Mouse (Mus musculus) lung, embryonic 16.5 days (tissue): ENCODE data around the gene Ankrd33b. TPM values are rescaled to one million over a fixed set of nuclear protein-coding genes. Genes with fewer than 3 reads are reported as not detected.

ENCODE experiments used
- ATAC-seq: fragments of 200-750 bp; cut with Nextera tagmentation; 2 replicates; pipeline ENCODE4 v1.8.0; 2017; ENCODE audit warnings: low read depth, mild to moderate bottlenecking, moderate library complexity
- H3K27ac ChIP-seq: fragments of 300-500 bp; sonication (generic); 2 replicates; pipeline ENCODE4 v1.5.1; 2014; ENCODE audit warnings: mild to moderate bottlenecking, control low read depth, low read length
- H3K27me3 ChIP-seq: fragments of 300-500 bp; sonication (generic); 2 replicates; pipeline ENCODE4 v1.6.1; 2014; ENCODE audit warnings: low read depth, low read length, mixed read lengths; ENCODE audit not compliant: control insufficient read depth, insufficient read depth
- H3K36me3 ChIP-seq: fragments of 300-500 bp; sonication (generic); 2 replicates; pipeline ENCODE4 v1.6.1; 2014; ENCODE audit warnings: low read length; ENCODE audit not compliant: control insufficient read depth, insufficient read depth
- H3K4me1 ChIP-seq: fragments of 300-500 bp; sonication (generic); replicated peaks from 2 replicates; pipeline ENCODE4 v1.6.1; 2014; ENCODE audit warnings: low read length, mixed read lengths; ENCODE audit not compliant: control insufficient read depth, insufficient read depth
- H3K4me2 ChIP-seq: fragments of 300-500 bp; sonication (generic); 2 replicates; pipeline ENCODE4 v1.6.1; 2014; ENCODE audit warnings: low read depth, low read length, control low read depth
- H3K4me3 ChIP-seq: fragments of 300-500 bp; sonication (generic); 2 replicates; pipeline ENCODE4 v1.5.1; 2014; ENCODE audit warnings: mild to moderate bottlenecking, low read length, control low read depth
- H3K9ac ChIP-seq: fragments of 300-500 bp; sonication (generic); 2 replicates; pipeline ENCODE4 v1.6.1; 2014; ENCODE audit warnings: low read length, control low read depth
- H3K9me3 ChIP-seq: fragments of 300-500 bp; sonication (generic); 2 replicates; pipeline ENCODE4 v1.6.1; 2016; ENCODE audit warnings: low read length; ENCODE audit not compliant: control insufficient read depth
- WGBS: fragments of 180-500 bp; shearing (Covaris S2); extraction: QIAGEN DNeasy Blood & Tissue Kit; methylation state at CpG from one replicate; pipeline ENCODE4 v1.1.7; 2014; 5-methylcytosine and 5-hydroxymethylcytosine counted together
- polyA plus RNA-seq: library from polyadenylated mRNA; unstranded; fragments of >200 nt; fragmentation: Nextera tagmentation; extraction: Ambion mirVana; gene quantifications from 2 replicates; pipeline ENCODE4 v1.2.1, GENCODE M21; 2015

The Ankrd33b gene
- polyA plus RNA-seq, 1 experiment from 2014 or later: 3.9 TPM

- Histone ChIP-seq H3K4me2 (no peak overlapping the region), H3K9me3 (no peaks in the 10 kb centered on the region), H3K27me3 (no peaks in the 10 kb centered on the region), H3K9ac (no peak overlapping the region), H3K4me1 (peaks cover 5% of the 10 kb centered on the region), H3K27ac (no peak overlapping the region), H3K4me3 (no peak overlapping the region), H3K36me3 (no peaks in the 10 kb centered on the region)
- ATAC-seq: no peak
- 80% methylated on average over 14 of the region's 14 CpGs for WGBS
These were observed 30.3 kb downstream of the Ankrd33b start for GRCm38 (mm10) chr15:31337192-31337741.

- no peaks in the 10 kb centered on the region for H3K4me1 ChIP-seq
- H3K4me2 ChIP-seq: no peak overlapping the region
- no peaks in the 10 kb centered on the region for H3K9me3 ChIP-seq
- H3K36me3 ChIP-seq: no peaks in the 10 kb centered on the region
- no peaks in the 10 kb centered on the region for H3K27me3 ChIP-seq
- no peak overlapping the region for H3K27ac ChIP-seq
- H3K4me3 ChIP-seq: no peak overlapping the region
- ATAC-seq: no peak; the same call in 1 of the 2 replicates
- 55% methylated on average over 4 of the region's 4 CpGs for WGBS
- H3K9ac ChIP-seq: no peak overlapping the region
These were observed 30.8 kb downstream of the Ankrd33b start for GRCm38 (mm10) chr15:31336685-31337084.

GRCm38 (mm10) chr15:31334829-31335228 lies 32.7 kb downstream of the Ankrd33b start:
- H3K4me2 ChIP-seq: no peak overlapping the region
- no peak overlapping the region for H3K9ac ChIP-seq
- H3K27me3 ChIP-seq: no peaks in the 10 kb centered on the region
- no peak overlapping the region for H3K27ac ChIP-seq
- H3K9me3 ChIP-seq: no peaks in the 10 kb centered on the region
- no peak overlapping the region for H3K4me3 ChIP-seq
- 91% methylated on average over 5 of the region's 5 CpGs for WGBS
- no peaks in the 10 kb centered on the region for H3K36me3 ChIP-seq
- no peaks in the 10 kb centered on the region for H3K4me1 ChIP-seq
- ATAC-seq: no peak

- H3K27ac ChIP-seq: no peak overlapping the region
- ATAC-seq: no peak
- no peaks in the 10 kb centered on the region for H3K9me3 ChIP-seq
- H3K4me3 ChIP-seq: no peak overlapping the region
- no peak overlapping the region for H3K9ac ChIP-seq
- H3K4me2 ChIP-seq: no peak overlapping the region
- H3K36me3 ChIP-seq: no peaks in the 10 kb centered on the region
- H3K27me3 ChIP-seq: no peaks in the 10 kb centered on the region
- H3K4me1 ChIP-seq: no peaks in the 10 kb centered on the region
- 76% methylated on average over 7 of the region's 7 CpGs for WGBS
These were observed 34.9 kb downstream of the Ankrd33b start for GRCm38 (mm10) chr15:31332541-31333163.

DNA sequence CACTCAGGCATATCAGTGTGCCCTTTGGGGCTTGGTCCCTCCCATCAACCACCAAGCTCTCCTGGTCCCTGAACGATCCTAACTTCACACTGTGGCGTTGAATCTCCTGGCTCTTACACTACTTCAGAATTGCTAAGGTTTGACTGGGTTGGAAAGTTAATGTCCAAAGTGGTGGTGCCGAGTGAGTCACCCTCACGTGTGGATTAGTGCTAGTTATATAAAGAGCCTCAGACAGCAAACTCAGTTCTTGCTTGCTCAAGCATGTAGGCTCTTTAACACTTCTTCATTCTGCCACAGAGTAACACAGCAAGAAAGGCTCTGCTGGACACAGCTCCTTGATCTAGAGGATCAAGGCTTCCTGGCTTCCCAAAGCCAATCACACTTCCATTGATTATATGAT lies 35.8 kb downstream of the Ankrd33b start:
- H3K9ac ChIP-seq: no peak overlapping the region
- H3K4me2 ChIP-seq: no peak overlapping the region
- no peak for ATAC-seq
- no peak overlapping the region for H3K4me3 ChIP-seq
- no peaks in the 10 kb centered on the region for H3K9me3 ChIP-seq
- no peak overlapping the region for H3K27ac ChIP-seq
- H3K36me3 ChIP-seq: no peaks in the 10 kb centered on the region
- H3K27me3 ChIP-seq: no peaks in the 10 kb centered on the region
- H3K4me1 ChIP-seq: no peaks in the 10 kb centered on the region
- 68% methylated on average over 4 of the region's 4 CpGs for WGBS

GRCm38 (mm10) chr15:31328082-31328614 lies 39.4 kb downstream of the Ankrd33b start:
- ATAC-seq: no peak
- H3K4me2 ChIP-seq: no peak overlapping the region
- no peaks in the 10 kb centered on the region for H3K36me3 ChIP-seq
- 76% methylated on average over 9 of the region's 9 CpGs for WGBS
- no peaks in the 10 kb centered on the region for H3K9me3 ChIP-seq
- H3K27ac ChIP-seq: no peak overlapping the region
- H3K4me3 ChIP-seq: no peak overlapping the region
- H3K4me1 ChIP-seq: no peaks in the 10 kb centered on the region
- no peak overlapping the region for H3K9ac ChIP-seq
- no peaks in the 10 kb centered on the region for H3K27me3 ChIP-seq

- no peaks in the 10 kb centered on the region for H3K4me1 ChIP-seq
- no peak overlapping the region for H3K27ac ChIP-seq
- no peaks in the 10 kb centered on the region for H3K27me3 ChIP-seq
- WGBS: 88% methylated on average over 12 of the region's 12 CpGs
- no peak overlapping the region for H3K4me2 ChIP-seq
- no peak overlapping the region for H3K9ac ChIP-seq
- H3K4me3 ChIP-seq: no peak overlapping the region
- no peaks in the 10 kb centered on the region for H3K9me3 ChIP-seq
- no peaks in the 10 kb centered on the region for H3K36me3 ChIP-seq
- ATAC-seq: no peak
These were observed 41.7 kb downstream of the Ankrd33b start for GRCm38 (mm10) chr15:31325660-31326354.

- Histone ChIP-seq H3K27ac (no peak overlapping the region), H3K4me2 (no peak overlapping the region), H3K9ac (no peak overlapping the region), H3K27me3 (no peaks in the 10 kb centered on the region), H3K4me1 (no peaks in the 10 kb centered on the region), H3K9me3 (no peaks in the 10 kb centered on the region), H3K36me3 (no peaks in the 10 kb centered on the region), H3K4me3 (no peak overlapping the region)
- 84% methylated on average over 13 of the region's 13 CpGs for WGBS
- ATAC-seq: no peak
These were observed 43.0 kb downstream of the Ankrd33b start for GRCm38 (mm10) chr15:31324551-31324950.

GRCm38 (mm10) chr15:31323684-31324083 lies 43.8 kb downstream of the Ankrd33b start:
- no peaks in the 10 kb centered on the region for H3K27me3 ChIP-seq

More at GRCm38 (mm10) chr15:31323684-31324083, 43.8 kb downstream of the Ankrd33b start:
- Histone ChIP-seq H3K4me2 (no peak overlapping the region), H3K36me3 (no peaks in the 10 kb centered on the region), H3K4me3 (no peak overlapping the region), H3K9ac (no peak overlapping the region), H3K9me3 (no peaks in the 10 kb centered on the region), H3K4me1 (0 out of 2 replicates have a peak, but pooled peaks cover 4% of the 10 kb centered on the region), H3K27ac (no peak overlapping the region)
- no peak for ATAC-seq
- 83% methylated on average over 4 of the region's 4 CpGs for WGBS
